ENCODE assay signal across 9 mouse cellular contexts in genomic region chr2:104176166-104176978, GRCm38 (mm10). TPM values are rescaled to one million over a fixed set of nuclear protein-coding genes. Genes with fewer than 3 reads are reported as not detected.
DNase-seq lines count a peak whose midpoint lies in the region; ATAC-seq and TF ChIP-seq lines count a peak whose summit lies in the region.
"Had no signal": no experiment of that assay in that cellular context is flagged by ENCODE, and none has a peak within 500 bp of the region (broad histone marks: within the 10 kb centered on the region; RNA-seq: fewer than 3 reads in every experiment).

No protein-coding gene starts in this region.

- TF ChIP-seq EP300 in lung, postnatal 0 days (IDR thresholded peaks at IDR 0.05): no peak

- no peak overlapping the region for H3K9ac ChIP-seq in lung, embryonic 15.5 days
- H3K9ac ChIP-seq in lung, postnatal 0 days (replicated peaks; ENCODE audit: low read depth): no peak overlapping the region
- no peak overlapping the region for H3K9ac ChIP-seq in stomach, embryonic 15.5 days

- H3K4me2 ChIP-seq in lung, embryonic 15.5 days: no peak overlapping the region
- no peak overlapping the region for H3K4me2 ChIP-seq in lung, postnatal 0 days (replicated peaks; ENCODE audit: low read depth, low read length)
- H3K4me2 ChIP-seq in stomach, embryonic 15.5 days: no peak overlapping the region

- no peaks in the 10 kb centered on the region for H3K9me3 ChIP-seq in lung, embryonic 15.5 days
- no peaks in the 10 kb centered on the region for H3K9me3 ChIP-seq in lung, postnatal 0 days (ENCODE audit: low read length)
- H3K9me3 ChIP-seq in stomach, embryonic 15.5 days: no peaks in the 10 kb centered on the region

- no peaks in the 10 kb centered on the region for H3K27me3 ChIP-seq in lung, embryonic 15.5 days
- no peaks in the 10 kb centered on the region for H3K27me3 ChIP-seq in lung, postnatal 0 days (replicated peaks; ENCODE audit: insufficient read depth, low read length)
- no peaks in the 10 kb centered on the region for H3K27me3 ChIP-seq in stomach, embryonic 15.5 days (replicated peaks)

- H3K36me3 ChIP-seq in lung, embryonic 15.5 days: no peaks in the 10 kb centered on the region
- no peaks in the 10 kb centered on the region for H3K36me3 ChIP-seq in lung, postnatal 0 days (ENCODE audit: insufficient read depth, low read length)
- H3K36me3 ChIP-seq in stomach, embryonic 15.5 days: no peaks in the 10 kb centered on the region

- H3K4me3 ChIP-seq in lung, embryonic 15.5 days: no peak overlapping the region
- no peak overlapping the region for H3K4me3 ChIP-seq in lung, postnatal 0 days (ENCODE audit: low read depth, low read length)
- H3K4me3 ChIP-seq in stomach, embryonic 15.5 days (replicated peaks): no peak overlapping the region

- 52% methylated on average over 17 of the region's 17 CpGs for WGBS in lung, embryonic 15.5 days
- WGBS in lung, postnatal 0 days: 51% methylated on average over 17 of the region's 17 CpGs
- 57% methylated on average over 17 of the region's 17 CpGs for WGBS in stomach, embryonic 15.5 days

- no peak for ATAC-seq in lung, embryonic 15.5 days (ENCODE audit: borderline replicate concordance, extremely low read depth, low FRiP score, low TSS enrichment)
- no peak for ATAC-seq in lung, postnatal 0 days
- no peak for ATAC-seq in stomach, embryonic 15.5 days (ENCODE audit: insufficient read depth, low FRiP score, low read depth)
- ATAC-seq in inflammation-experienced regulatory T-cells, adult 6 months: no peak

- peak overlapping the region; percentile 59 for H3K27ac ChIP-seq in lung, embryonic 15.5 days
- no peak overlapping the region for H3K27ac ChIP-seq in lung, postnatal 0 days (ENCODE audit: low read length)
- H3K27ac ChIP-seq in stomach, embryonic 15.5 days: peak overlapping the region; percentile 48; the same call in 1 of the 2 replicates

- peaks cover 18% of the 10 kb centered on the region for H3K4me1 ChIP-seq in lung, embryonic 15.5 days
- no peaks in the 10 kb centered on the region for H3K4me1 ChIP-seq in lung, postnatal 0 days (ENCODE audit: insufficient read depth, low read depth, low read length)
- peaks cover 8% of the 10 kb centered on the region; the same call in 1 of the 2 replicates for H3K4me1 ChIP-seq in stomach, embryonic 15.5 days

- TF ChIP-seq CTCF in lung, postnatal 0 days (IDR thresholded peaks at IDR 0.05): no peak

- DNase-seq in cerebellum, postnatal 14 days: peak; percentile 73 to 76
- DNase-seq in cerebellum, adult 9-11 months: no peak
- DNase-seq in lung, postnatal 0 days (ENCODE audit: low spot score): no peak
- peak; percentile 60 for DNase-seq in induced T-regulatory cell, adult 2 months (ENCODE audit: low read depth)
- DNase-seq in spleen, adult 12 weeks (ENCODE audit: low spot score): no peak

RNA-seq across cellular contexts. Expression of gene A930018P22Rik, which starts 53.8 kb away (rescaled TPM):
- polyA plus RNA-seq in lung, embryonic 15.5 days (2015; fragmentation: Nextera tagmentation; extraction: Ambion mirVana): not detected in 2 replicates
- 0.14 TPM in 1 of 2 replicates, not detected in the other for polyA plus RNA-seq in lung, postnatal 0 days (2015; fragmentation: Nextera tagmentation; extraction: Ambion mirVana)
- 0.17 and 0.22 TPM in 2 replicates for polyA plus RNA-seq in stomach, embryonic 15.5 days (2015; fragmentation: Nextera tagmentation; extraction: Ambion mirVana)
- polyA plus RNA-seq in inflammation-experienced regulatory T-cells, adult 6 months (2017; shearing (Covaris generic)): not detected
- polyA plus RNA-seq: spleen, adult 2 months had no signal

Comparison
In these comparisons a context has a peak if more than half of its experiments do, and no peak if none do; other contexts are left out.
1. DNase-seq: peak in cerebellum, postnatal 14 days (2 of 2) and induced T-regulatory cell, adult 2 months (single experiment); none in cerebellum, adult 9-11 months (single experiment), lung, postnatal 0 days (single experiment) and spleen, adult 12 weeks (single experiment).